Mouse (Mus musculus) hindbrain, embryonic 15.5 days (tissue): ENCODE measurements around the gene Rad23a. TPM values are rescaled to one million over a fixed set of nuclear protein-coding genes. Genes with fewer than 3 reads are reported as not detected.
A peak's percentile ranks its signal among the peaks of the same experiment; 100 is the strongest.

Experiments
- ATAC-seq: fragments of 200-750 bp; cut with Nextera tagmentation; 2 replicates; pipeline ENCODE4 v1.8.0; 2017; ENCODE audit warnings: low read depth, moderate number of reproducible peaks, moderate TSS enrichment; ENCODE audit not compliant: low FRiP score
- H3K27ac ChIP-seq: fragments of 300-500 bp; sonication (generic); replicated peaks from 2 replicates; pipeline ENCODE4 v1.5.1; 2015; ENCODE audit warnings: mild to moderate bottlenecking, inconsistent platforms
- H3K27me3 ChIP-seq: fragments of 300-500 bp; sonication (generic); 2 replicates; pipeline ENCODE4 v1.6.1; 2015; ENCODE audit warnings: control low read depth, inconsistent platforms
- H3K36me3 ChIP-seq: fragments of 300-500 bp; sonication (generic); 2 replicates; pipeline ENCODE4 v1.6.1; 2015; ENCODE audit warnings: control low read depth, inconsistent platforms
- H3K4me1 ChIP-seq: fragments of 300-500 bp; sonication (generic); replicated peaks from 2 replicates; pipeline ENCODE4 v1.6.1; 2015; ENCODE audit warnings: control low read depth, inconsistent platforms
- H3K4me2 ChIP-seq: fragments of 300-500 bp; sonication (generic); 2 replicates; pipeline ENCODE4 v1.6.1; 2015; ENCODE audit warnings: moderate library complexity, mild to moderate bottlenecking, inconsistent platforms
- H3K4me3 ChIP-seq: fragments of 300-500 bp; sonication (generic); 2 replicates; pipeline ENCODE4 v1.5.1; 2015; ENCODE audit warnings: mild to moderate bottlenecking, inconsistent platforms
- H3K9ac ChIP-seq: fragments of 300-500 bp; sonication (generic); 2 replicates; pipeline ENCODE4 v1.6.1; 2015; ENCODE audit warnings: inconsistent platforms
- H3K9me3 ChIP-seq: fragments of 300-500 bp; sonication (generic); 2 replicates; pipeline ENCODE4 v1.6.1; 2016; ENCODE audit warnings: control low read depth, inconsistent platforms
- WGBS: fragments of 180-500 bp; shearing (Covaris S2); methylation state at CpG from one replicate; pipeline ENCODE4 v1.1.7; 2015; 5-methylcytosine and 5-hydroxymethylcytosine counted together
- polyA plus RNA-seq: library from polyadenylated mRNA; unstranded; fragments of >200 nt; fragmentation: Nextera tagmentation; extraction: Ambion mirVana; gene quantifications from 2 replicates; pipeline ENCODE4 v1.2.1, GENCODE M21; 2015

Gene Rad23a
- polyA plus RNA-seq, 1 experiment from 2014 or later: 79.1 TPM

DNA sequence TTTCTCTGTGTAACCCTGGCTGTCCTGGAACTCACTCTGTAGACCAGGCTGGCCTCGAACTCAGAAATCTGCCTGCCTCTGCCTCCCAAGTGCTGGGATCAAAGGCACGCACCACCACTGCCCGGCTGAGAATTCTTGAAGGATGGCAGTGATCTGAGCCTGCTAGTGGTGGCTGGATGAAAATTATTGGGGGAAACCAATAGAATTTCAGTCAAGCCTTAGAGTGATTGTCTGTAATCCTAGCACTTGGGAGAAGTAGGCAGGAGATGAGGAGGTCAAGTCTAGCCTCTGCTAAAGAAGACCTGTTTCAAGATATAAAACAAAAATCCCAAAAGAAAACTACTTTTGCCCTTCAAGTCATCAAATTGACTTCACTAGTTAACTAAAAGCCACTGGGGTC, 16.0 kb upstream of the Rad23a start:
- 95% methylated on average over 3 of the region's 3 CpGs for WGBS
- Histone ChIP-seq H3K4me3 (peak overlapping the region; percentile 76; the same call in 1 of the 2 replicates), H3K9me3 (no peaks in the 10 kb centered on the region)

GRCm38 (mm10) chr8:84847684-84848435, 7.4 kb upstream of the Rad23a start:
- Histone ChIP-seq H3K9me3 (no peaks in the 10 kb centered on the region), H3K27me3 (no peaks in the 10 kb centered on the region), H3K4me2 (peak overlapping the region; percentile 78), H3K4me1 (peaks cover 33% of the 10 kb centered on the region), H3K4me3 (peak overlapping the region; percentile 86), H3K9ac (peak overlapping the region; percentile 69), H3K27ac (peak overlapping the region; percentile 89), H3K36me3 (peaks cover 24% of the 10 kb centered on the region)
- ATAC-seq: no peak
- 43% methylated on average over 6 of the region's 6 CpGs for WGBS

More for the DNA sequence above, 16.0 kb upstream of the Rad23a start:
- Histone ChIP-seq H3K36me3 (peaks cover 22% of the 10 kb centered on the region), H3K4me2 (no peak overlapping the region), H3K27ac (no peak overlapping the region), H3K27me3 (no peaks in the 10 kb centered on the region), H3K4me1 (peaks cover 21% of the 10 kb centered on the region), H3K9ac (no peak overlapping the region)
- peak; percentile 36 for ATAC-seq

DNA sequence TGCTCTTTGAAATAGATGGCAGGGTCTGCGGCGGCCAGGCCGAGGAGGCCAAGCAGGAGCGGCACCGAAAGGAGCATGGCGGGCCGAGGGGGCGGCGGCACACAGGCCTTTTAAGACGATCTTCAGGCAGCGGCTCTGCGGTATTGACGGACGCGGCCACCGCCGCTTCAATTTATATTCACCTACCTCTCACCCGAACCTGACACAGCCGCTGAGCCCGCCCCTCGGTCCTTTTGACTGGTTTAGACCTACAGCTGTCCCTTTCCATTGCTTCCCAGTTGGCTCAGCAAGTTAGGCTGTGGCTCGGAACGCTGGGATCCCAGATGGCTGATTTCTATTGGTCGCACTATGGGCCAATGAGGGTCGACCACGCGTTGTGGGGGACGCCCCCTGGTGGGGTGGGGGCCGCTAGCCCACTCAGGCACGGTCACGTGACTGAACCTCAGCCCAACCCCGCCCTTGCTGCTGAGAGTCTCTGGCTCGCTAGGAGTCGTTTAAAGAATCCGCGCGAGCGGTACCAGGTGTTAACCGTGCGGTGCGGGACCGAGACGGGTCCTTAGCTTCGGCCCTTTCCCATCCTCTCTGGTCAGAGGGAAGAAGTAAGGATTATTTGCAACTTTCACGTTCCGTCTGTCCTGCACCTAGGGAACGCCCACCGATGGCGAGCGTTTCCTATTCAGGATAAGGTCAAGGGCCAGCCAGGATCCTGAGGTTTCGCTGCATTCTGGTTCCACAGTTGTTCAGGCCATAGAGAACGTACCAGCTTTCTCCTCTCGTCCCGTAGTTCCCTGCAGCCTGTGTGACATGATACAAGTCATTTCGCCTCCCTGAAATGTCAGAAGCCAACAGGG, 6.5 kb upstream of the Rad23a start, which contains the start of gene Calr:
TSS of gene Calr (minus strand) at position 213 of the 851 bp plus-strand sequence.
- peaks cover 39% of the 10 kb centered on the region for H3K4me1 ChIP-seq
- peak within 1 kb of the TSS; percentile 89 for H3K27ac ChIP-seq
- H3K4me2 ChIP-seq: peak within 1 kb of the TSS; percentile 78
- H3K27me3 ChIP-seq: no peaks in the 10 kb centered on the region
- H3K4me3 ChIP-seq: peak within 1 kb of the TSS; percentile 86
- peak within 1 kb of the TSS; percentile 94 for H3K9ac ChIP-seq
- H3K36me3 ChIP-seq: peaks cover 33% of the 10 kb centered on the region
- H3K9me3 ChIP-seq: no peaks in the 10 kb centered on the region
- under 1% methylated on average over 55 of the region's 55 CpGs for WGBS
- peak; percentile 99 for ATAC-seq

GRCm38 (mm10) chr8:84846094-84846721, 5.7 kb upstream of the Rad23a start:
- H3K4me3 ChIP-seq: peak overlapping the region; percentile 86
- H3K9me3 ChIP-seq: no peaks in the 10 kb centered on the region
- H3K4me2 ChIP-seq: peak overlapping the region; percentile 64
- WGBS: under 1% methylated on average over 30 of the region's 30 CpGs
- H3K4me1 ChIP-seq: peaks cover 39% of the 10 kb centered on the region
- peak overlapping the region; percentile 89 for H3K27ac ChIP-seq
- no peaks in the 10 kb centered on the region for H3K27me3 ChIP-seq
- peak overlapping the region; percentile 94 for H3K9ac ChIP-seq
- no peak; the same call in none of the 2 replicates for ATAC-seq
- H3K36me3 ChIP-seq: peaks cover 40% of the 10 kb centered on the region

DNA sequence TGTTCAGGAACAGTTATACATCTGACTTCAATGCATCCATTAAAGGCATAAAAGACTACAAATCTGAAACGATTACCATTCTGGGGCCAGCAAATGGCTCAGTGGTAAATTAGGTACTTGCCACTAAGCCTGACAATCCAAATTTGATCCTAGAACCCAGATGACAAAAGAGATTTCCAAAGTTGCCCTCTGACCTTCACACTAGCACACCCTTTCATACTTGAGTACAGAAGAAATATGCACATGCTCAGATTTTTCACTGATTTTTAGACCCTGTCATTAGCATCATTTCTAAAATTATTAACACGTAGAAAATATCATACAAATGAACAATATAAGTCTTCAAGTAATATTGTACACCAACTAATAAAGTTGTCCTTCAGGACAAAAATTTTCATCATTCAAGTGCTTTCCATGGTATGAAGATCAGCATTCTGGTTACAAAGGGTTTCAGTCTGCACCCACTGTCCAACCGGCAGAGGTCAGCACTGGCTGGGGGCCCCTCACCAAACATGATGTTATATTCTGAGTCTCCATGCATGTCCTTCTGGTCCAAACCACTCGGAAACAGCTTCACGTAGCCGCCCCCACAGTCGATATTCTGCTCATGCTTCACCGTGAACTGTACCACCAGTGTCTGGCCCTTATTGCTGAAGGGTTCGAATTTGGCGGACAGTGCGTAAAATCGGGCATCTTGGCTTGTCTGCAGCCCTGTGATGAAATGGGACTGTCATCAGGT, 5.1 kb upstream of the Rad23a start:
- Histone ChIP-seq H3K4me3 (peak overlapping the region; percentile 86), H3K9ac (peak overlapping the region; percentile 94), H3K4me2 (peak overlapping the region; percentile 64), H3K27ac (peak overlapping the region; percentile 89), H3K36me3 (peaks cover 41% of the 10 kb centered on the region), H3K27me3 (no peaks in the 10 kb centered on the region), H3K4me1 (peaks cover 39% of the 10 kb centered on the region), H3K9me3 (no peaks in the 10 kb centered on the region)
- 15% methylated on average over 12 of the region's 12 CpGs for WGBS
- ATAC-seq: no peak

- Histone ChIP-seq H3K9ac (peak overlapping the region; percentile 94), H3K27ac (0 out of 2 replicates have a peak overlapping the region, but pooled peaks have one; percentile 25), H3K4me3 (peak overlapping the region; percentile 86), H3K27me3 (no peaks in the 10 kb centered on the region), H3K4me1 (peaks cover 43% of the 10 kb centered on the region), H3K4me2 (peak overlapping the region; percentile 64), H3K9me3 (no peaks in the 10 kb centered on the region), H3K36me3 (peaks cover 41% of the 10 kb centered on the region)
- no peak for ATAC-seq
- WGBS: 87% methylated on average over 9 of the region's 9 CpGs
Observed at GRCm38 (mm10) chr8:84844397-84845070, 4.1 kb upstream of the Rad23a start.

GRCm38 (mm10) chr8:84841514-84841913, 1.0 kb upstream of the Rad23a start:
- no peak overlapping the region for H3K4me3 ChIP-seq
- H3K36me3 ChIP-seq: peaks cover 59% of the 10 kb centered on the region
- H3K9me3 ChIP-seq: no peaks in the 10 kb centered on the region
- 76% methylated on average over 1 of the region's 1 CpGs for WGBS
- peaks cover 45% of the 10 kb centered on the region for H3K4me1 ChIP-seq
- H3K27me3 ChIP-seq: no peaks in the 10 kb centered on the region
- H3K27ac ChIP-seq: no peak overlapping the region
- ATAC-seq: no peak
- H3K4me2 ChIP-seq: no peak overlapping the region
- H3K9ac ChIP-seq: no peak overlapping the region

GRCm38 (mm10) chr8:84839875-84840247, 604 bp downstream of the Rad23a start:
- WGBS: 5% methylated on average over 7 of the region's 7 CpGs
- Histone ChIP-seq H3K36me3 (peaks cover 69% of the 10 kb centered on the region), H3K9ac (peak overlapping the region; percentile 91), H3K4me3 (peak overlapping the region; percentile 89), H3K4me2 (peak overlapping the region; percentile 74), H3K27me3 (no peaks in the 10 kb centered on the region), H3K9me3 (no peaks in the 10 kb centered on the region), H3K27ac (peak overlapping the region; percentile 89), H3K4me1 (peaks cover 42% of the 10 kb centered on the region)
- no peak for ATAC-seq

- peak overlapping the region; percentile 89 for H3K4me3 ChIP-seq
- H3K36me3 ChIP-seq: peaks cover 69% of the 10 kb centered on the region
- WGBS: 87% methylated on average over 2 of the region's 2 CpGs
- H3K4me2 ChIP-seq: peak overlapping the region; percentile 74
- H3K9ac ChIP-seq: peak overlapping the region; percentile 91; the same call in 1 of the 2 replicates
- H3K27me3 ChIP-seq: no peaks in the 10 kb centered on the region
- H3K4me1 ChIP-seq: peaks cover 41% of the 10 kb centered on the region
- H3K9me3 ChIP-seq: no peaks in the 10 kb centered on the region
- ATAC-seq: no peak
- H3K27ac ChIP-seq: peak overlapping the region; percentile 89; the same call in 1 of the 2 replicates
Observed at GRCm38 (mm10) chr8:84839411-84839810, 1.1 kb downstream of the Rad23a start.

GRCm38 (mm10) chr8:84838513-84838912, 2.0 kb downstream of the Rad23a start:
- no peak overlapping the region for H3K9ac ChIP-seq

More at GRCm38 (mm10) chr8:84838513-84838912, 2.0 kb downstream of the Rad23a start:
- peaks cover 41% of the 10 kb centered on the region for H3K4me1 ChIP-seq
- 85% methylated on average over 5 of the region's 5 CpGs for WGBS
- H3K9me3 ChIP-seq: no peaks in the 10 kb centered on the region
- no peak overlapping the region for H3K4me2 ChIP-seq
- no peak overlapping the region for H3K27ac ChIP-seq
- ATAC-seq: no peak
- H3K27me3 ChIP-seq: no peaks in the 10 kb centered on the region
- H3K4me3 ChIP-seq: no peak overlapping the region
- H3K36me3 ChIP-seq: peaks cover 68% of the 10 kb centered on the region
